ENCODE assay signal across 8 mouse cellular contexts in the genomic region with DNA sequence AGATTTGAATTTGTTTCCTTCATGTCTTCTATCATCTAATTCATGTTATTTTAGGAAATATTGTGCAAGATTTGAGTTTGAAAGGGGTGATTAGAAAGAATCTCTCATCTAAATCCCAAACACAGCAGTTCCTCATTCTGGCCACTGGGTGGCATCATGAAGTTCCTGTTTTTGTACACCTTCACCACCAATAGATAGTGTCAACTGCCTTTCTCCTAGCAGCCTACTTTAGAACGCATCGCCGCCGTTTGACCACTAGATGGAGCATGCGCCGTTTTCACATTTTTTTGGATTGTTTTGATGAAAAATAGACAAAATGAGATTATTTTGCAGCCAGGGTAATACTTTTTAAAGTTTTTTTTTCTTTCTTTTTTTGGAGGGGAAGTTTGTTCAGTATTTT.
DNase-seq lines count a peak whose midpoint lies in the region; ATAC-seq and TF ChIP-seq lines count a peak whose summit lies in the region.

No protein-coding gene starts in this region.

- H3K4me3 ChIP-seq in kidney, adult 2 months (ENCODE audit: insufficient read depth, low read depth, low read length) = no peak overlapping the region
- H3K4me3 ChIP-seq in limb, embryonic 11.5 days (ENCODE audit: low read depth, low read length) = no peak overlapping the region

- peak; percentile 14 to 22 for DNase-seq in urinary bladder, adult 18-20 months (ENCODE audit: low spot score in 2 of 2)
- no peak for DNase-seq in urinary bladder, adult 2 months (ENCODE audit: low spot score)
- peak; percentile 52 to 68 for DNase-seq in cerebellum, postnatal 25 days
- DNase-seq in gastrocnemius, adult 18-20 months (ENCODE audit: low spot score) = peak; percentile 58
- DNase-seq in kidney, adult 2 months = peak; percentile 70
- DNase-seq in limb, embryonic 11.5 days (ENCODE audit: low spot score) = peak; percentile 69
- peak; percentile 42 to 58 for DNase-seq in spleen, postnatal 36 days (ENCODE audit: low spot score in 2 of 2)

- H3K36me3 ChIP-seq in kidney, adult 2 months (ENCODE audit: control insufficient read depth, insufficient read depth, low read length) = no peaks in the 10 kb centered on the region
- H3K36me3 ChIP-seq in limb, embryonic 11.5 days (ENCODE audit: control insufficient read depth, insufficient read depth, low read length) = no peaks in the 10 kb centered on the region

- under 1% methylated on average over 6 of the region's 6 CpGs for WGBS in kidney, adult 2 months
- under 1% methylated on average over 6 of the region's 6 CpGs for WGBS in limb, embryonic 11.5 days

- H3K27ac ChIP-seq in kidney, adult 2 months (ENCODE audit: insufficient read depth, low read depth, low read length) = no peak overlapping the region
- no peak overlapping the region for H3K27ac ChIP-seq in limb, embryonic 11.5 days (replicated peaks; ENCODE audit: low read depth, low read length)

- no peak for TF ChIP-seq POLR2A in kidney, adult 2 months (IDR thresholded peaks at IDR 0.05; ENCODE audit: low read depth, low read length)

- H3K4me1 ChIP-seq in kidney, adult 2 months (ENCODE audit: control insufficient read depth, insufficient read depth, low read length) = no peaks in the 10 kb centered on the region
- no peaks in the 10 kb centered on the region for H3K4me1 ChIP-seq in limb, embryonic 11.5 days (ENCODE audit: control insufficient read depth, insufficient read depth, low read length)

- H3K9ac ChIP-seq in limb, embryonic 11.5 days (ENCODE audit: low read length) = no peak overlapping the region

- no peaks in the 10 kb centered on the region for H3K9me3 ChIP-seq in limb, embryonic 11.5 days (ENCODE audit: control insufficient read depth, low read length)

- no peaks in the 10 kb centered on the region for H3K27me3 ChIP-seq in kidney, adult 2 months (replicated peaks; ENCODE audit: control insufficient read depth, insufficient read depth, low read length)
- no peaks in the 10 kb centered on the region for H3K27me3 ChIP-seq in limb, embryonic 11.5 days (ENCODE audit: control insufficient read depth, insufficient read depth, low read length)

- no peak overlapping the region for H3K4me2 ChIP-seq in limb, embryonic 11.5 days (ENCODE audit: low read depth, severe bottlenecking)

- ATAC-seq in limb, embryonic 11.5 days (ENCODE audit: insufficient number of reproducible peaks, low FRiP score, low TSS enrichment, low read depth) = peak; percentile 54; the same call in 1 of the 2 replicates
- ATAC-seq in monocyte, adult 5-6 weeks (replicated peaks; ENCODE audit: insufficient number of reproducible peaks, low FRiP score, low TSS enrichment, poor library complexity, severe bottlenecking) = peak; percentile 95

- TF ChIP-seq CTCF in kidney, adult 2 months (conservative IDR thresholded peaks at IDR 0.05; ENCODE audit: insufficient read depth, insufficient read length, low read depth, low read length) = peak; percentile 80
